Mouse (Mus musculus) R1 (cell line): ENCODE measurements at regions not wholly inside any gene's neighbourhood (a gene's known extent, or its start where the extent isn't known, plus 50 kb on each side); places are given as distances from the start of the nearest gene placed in this dataset.

Experiments used
- DNase-seq: peaks from one replicate; pipeline ENCODE4 v3.0.0-alpha.2; 2018; ENCODE audit warnings: low read depth, low spot score

DNA sequence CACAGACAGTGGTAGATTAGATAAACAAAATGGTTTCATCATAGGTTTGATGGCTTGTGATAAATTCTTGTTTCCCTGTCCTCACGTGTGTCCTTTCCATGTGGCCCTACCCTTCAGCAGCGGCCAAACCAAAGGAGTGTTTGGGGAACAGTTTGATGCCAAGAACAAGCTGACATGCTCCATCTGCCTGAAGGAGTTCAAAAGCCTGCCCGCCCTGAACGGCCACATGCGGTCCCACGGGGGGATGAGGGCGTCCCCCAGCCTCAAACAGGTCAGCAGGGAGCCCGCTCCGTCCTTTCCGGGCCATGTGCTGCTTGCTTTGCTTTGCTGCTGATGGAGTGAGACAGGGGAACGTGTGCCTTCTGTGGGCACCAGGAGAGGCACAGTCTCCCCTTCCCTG is 51.0 kb upstream of the Mrps10 start:
- no peak for DNase-seq

DNA sequence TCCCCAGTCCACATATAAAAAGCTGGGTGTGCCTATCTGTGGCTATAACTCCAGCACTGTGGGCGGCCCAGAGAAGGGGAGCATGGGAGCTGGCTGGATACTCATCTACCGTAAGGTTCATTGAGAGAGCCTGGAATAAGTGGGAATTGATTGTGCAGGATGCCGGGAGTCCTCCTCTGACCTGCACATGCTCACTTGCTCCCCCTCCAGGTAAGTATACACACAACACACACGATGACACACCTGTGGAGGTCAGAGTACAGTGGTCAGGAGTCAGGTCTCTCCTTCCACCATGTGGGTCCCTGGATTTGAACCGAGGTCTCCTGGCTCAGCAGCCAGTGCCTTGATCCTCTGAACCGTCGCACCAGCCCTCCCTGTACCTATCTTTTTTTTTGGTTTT is 55.5 kb upstream of the Mrps10 start:
- DNase-seq, result peak; percentile 66

DNA sequence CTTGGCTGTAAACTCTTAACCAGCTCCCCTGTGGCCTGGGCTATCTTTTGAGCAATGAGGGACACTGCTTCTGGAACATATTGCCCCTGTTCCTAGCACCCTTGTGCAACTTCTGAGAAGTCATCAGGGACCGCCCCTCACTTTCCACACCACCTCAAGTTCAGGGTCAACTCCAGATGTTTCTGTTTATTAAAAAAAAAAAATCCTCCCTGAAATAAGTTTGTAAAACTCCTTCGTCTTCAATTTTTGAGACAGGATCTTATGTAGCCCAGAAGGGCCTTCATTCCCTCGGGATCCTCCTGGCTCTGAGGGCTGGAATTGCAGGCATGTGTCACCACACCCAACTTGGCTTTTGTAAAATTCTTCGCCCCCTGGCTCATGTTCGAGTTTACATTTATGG is 57.4 kb upstream of the Mrps10 start:
- no peak for DNase-seq

GRCm38 (mm10) chr17:47306027-47306761 is 62.5 kb upstream of the Mrps10 start:
- DNase-seq, result no peak

- no peak for DNase-seq
Measured at GRCm38 (mm10) chr17:47304463-47305199, 64.1 kb upstream of the Mrps10 start.

GRCm38 (mm10) chr17:47303600-47303999 is 65.1 kb upstream of the Mrps10 start:
- DNase-seq, result no peak

- peak; percentile 46 for DNase-seq
Measured at GRCm38 (mm10) chr17:47298396-47298919, 70.2 kb upstream of the Mrps10 start.

DNA sequence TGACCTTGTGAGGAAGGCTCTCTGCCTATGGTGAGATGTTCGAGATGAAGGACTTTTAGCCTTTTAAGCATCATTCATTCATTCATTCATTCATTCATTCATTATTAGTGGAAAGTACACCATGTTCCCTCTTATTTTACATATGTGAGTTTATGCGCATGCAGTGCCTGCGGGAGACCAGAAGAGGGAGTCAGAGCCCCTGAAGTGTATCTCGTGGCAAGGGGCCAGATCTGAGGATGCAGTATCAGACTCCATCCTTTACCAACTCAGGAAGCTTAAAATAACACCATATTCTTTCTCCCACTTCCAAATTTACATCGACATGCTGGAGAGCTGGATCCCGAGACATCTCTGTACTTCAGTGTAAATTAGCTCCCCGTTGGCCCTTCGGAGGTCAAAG is 70.7 kb upstream of the Mrps10 start:
- peak; percentile 53 for DNase-seq

- DNase-seq, result no peak
Measured at GRCm38 (mm10) chr17:47296709-47297450, 71.8 kb upstream of the Mrps10 start.

GRCm38 (mm10) chr17:47295315-47296011 is 73.2 kb upstream of the Mrps10 start:
- no peak for DNase-seq

DNA sequence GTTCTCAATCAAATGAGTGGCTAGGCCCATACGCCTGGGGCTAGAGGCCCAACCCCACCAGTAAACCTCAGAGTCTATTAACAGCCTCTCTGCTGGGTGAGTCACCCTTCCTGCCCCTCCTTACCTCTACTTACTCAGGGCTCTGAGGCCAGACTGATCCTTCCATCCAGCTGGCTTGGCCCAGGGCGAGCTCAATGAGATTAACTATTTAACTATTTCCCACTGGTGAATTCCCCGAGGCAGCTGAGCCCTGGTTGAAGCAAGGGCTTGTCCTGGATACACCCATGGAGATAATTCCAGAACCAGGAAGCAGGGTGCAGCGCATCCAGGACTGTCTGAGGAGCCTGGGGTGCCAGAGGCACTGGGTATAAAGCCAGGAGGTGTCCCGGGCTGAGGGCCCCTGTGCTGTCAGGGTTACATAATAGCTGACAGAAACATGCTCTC is 74.6 kb upstream of the Mrps10 start:
- DNase-seq, result peak; percentile 70

- no peak for DNase-seq
Measured at GRCm38 (mm10) chr17:47293178-47293577, 75.5 kb upstream of the Mrps10 start.

DNA sequence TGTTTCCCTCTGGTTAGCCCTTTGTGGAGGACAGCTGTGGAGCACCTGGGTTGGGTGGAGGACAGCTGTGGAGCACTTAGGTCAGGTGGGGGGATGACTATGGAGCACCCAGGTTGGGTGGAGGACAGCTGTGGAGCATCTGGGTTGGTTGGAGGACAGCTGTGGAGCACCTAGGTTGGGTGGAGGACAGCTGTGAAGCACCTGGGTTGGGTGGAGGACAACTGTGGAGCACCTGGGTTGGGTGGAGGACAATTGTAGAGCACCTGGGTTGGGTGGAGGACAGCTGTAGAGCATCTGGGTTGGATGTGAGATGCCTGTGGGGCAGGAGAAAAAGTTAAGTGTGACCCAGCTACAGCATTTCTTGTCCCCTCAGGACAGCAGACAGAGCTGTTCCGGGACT is 77.1 kb upstream of the Mrps10 start:
- DNase-seq, result no peak

GRCm38 (mm10) chr17:47285616-47286015 is 83.1 kb upstream of the Mrps10 start:
- DNase-seq, result no peak

DNA sequence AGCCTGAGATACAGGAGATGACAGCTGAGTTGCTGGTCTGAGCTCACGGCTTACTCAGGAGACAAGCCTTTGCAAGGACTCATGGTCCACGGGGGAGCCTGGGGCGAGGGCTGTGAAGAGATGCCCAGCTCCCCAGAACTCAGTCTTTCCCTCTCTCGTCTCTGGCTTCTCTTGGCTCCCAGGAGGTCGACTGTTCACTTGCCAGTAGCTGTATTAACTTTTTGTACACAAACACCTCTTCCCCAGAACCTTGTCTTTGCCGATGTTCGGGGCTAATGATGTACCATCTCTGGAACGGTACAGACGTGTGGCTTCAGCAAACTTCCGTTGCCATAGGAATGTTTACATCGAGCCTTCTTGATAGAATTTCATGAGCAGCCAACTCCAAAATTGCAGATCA is 84.5 kb upstream of the Mrps10 start:
- no peak for DNase-seq

GRCm38 (mm10) chr17:47283158-47283557 is 85.5 kb upstream of the Mrps10 start:
- no peak for DNase-seq

DNA sequence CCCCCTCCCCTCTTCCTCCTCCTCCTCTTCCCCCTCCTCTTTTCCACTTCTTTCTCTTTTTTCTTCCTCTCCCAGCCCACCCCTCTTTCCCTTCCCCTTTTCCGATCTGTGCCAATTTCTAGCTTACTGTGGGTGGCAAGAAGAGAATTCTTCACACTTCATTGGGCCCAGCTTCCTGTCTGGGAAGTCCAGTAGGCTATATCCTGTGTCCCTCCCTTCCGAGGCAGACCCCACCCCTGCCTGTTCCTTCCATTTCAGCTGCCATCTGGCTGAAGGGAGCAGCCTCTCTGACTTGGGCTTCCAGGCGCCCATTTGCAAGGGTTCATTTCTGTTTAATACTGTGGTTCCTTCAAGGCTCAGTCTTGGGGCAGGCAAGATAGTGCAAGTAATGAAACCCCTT is 86.2 kb upstream of the Mrps10 start:
- DNase-seq, result no peak

DNA sequence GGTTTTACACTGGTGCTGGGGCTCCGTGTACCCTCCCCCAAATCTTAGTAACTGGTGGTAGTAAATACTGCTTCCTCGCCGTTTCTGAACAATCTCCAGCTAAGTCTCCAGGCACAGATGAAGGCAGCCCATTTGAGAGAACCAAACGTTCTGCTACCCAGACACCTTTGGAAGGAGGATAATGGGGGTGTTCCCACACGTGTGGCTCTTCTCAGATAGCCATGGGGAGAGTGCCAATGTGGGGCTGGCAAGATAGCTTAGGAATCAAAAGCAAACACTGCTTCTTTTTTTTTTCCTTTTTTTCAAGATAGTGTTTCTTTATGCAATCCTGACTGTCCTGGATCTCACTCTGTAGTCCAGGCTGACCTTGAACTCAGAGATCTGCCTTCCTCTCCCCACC is 90.8 kb upstream of the Mrps10 start:
- DNase-seq, result no peak

DNA sequence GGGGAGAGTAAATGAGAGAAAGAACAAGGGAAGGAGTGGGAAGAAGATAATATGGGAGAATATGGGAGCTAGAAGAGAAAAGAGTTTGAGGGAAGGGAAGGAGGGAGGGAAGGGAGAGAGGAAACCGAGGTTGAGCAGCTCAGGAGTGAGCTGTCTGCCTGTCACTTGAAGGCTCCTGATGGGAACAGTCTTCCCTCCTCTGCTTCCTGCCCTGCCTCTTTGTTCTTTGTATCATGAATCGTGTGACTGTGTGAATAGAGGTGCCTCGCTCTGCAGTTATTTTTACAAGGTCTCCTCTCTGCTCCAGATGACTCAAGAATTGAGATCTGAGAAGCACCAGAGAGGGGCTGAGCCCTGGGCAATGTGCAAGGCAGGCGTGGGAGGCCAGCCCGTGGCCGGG is 92.0 kb upstream of the Mrps10 start:
- DNase-seq, result no peak

GRCm38 (mm10) chr17:47275796-47276311 is 92.8 kb upstream of the Mrps10 start:
- no peak for DNase-seq

- DNase-seq, result no peak
Measured at GRCm38 (mm10) chr17:47273309-47273708, 95.4 kb upstream of the Mrps10 start.
